Mouse (Mus musculus) heart, adult 8-10 months (tissue): ENCODE results near the gene Bglap3. TPM values are rescaled to one million over a fixed set of nuclear protein-coding genes. Genes with fewer than 3 reads are reported as not detected.

Source experiments
- DNase-seq: peaks from one replicate; pipeline ENCODE4 v3.0.0; 2022; ENCODE audit warnings: low spot score
- total RNA-seq, 4 experiments: library from RNA; stranded (reverse); gene quantifications; 2 replicates each; pipeline ENCODE4 v1.2.4; 2022

The Bglap3 gene
- total RNA-seq, 4 experiments from 2014 or later, result not detected

- DNase-seq, result peak; percentile 96
Measured at GRCm38 (mm10) chr3:88336058-88337013, 36.2 kb downstream of the Bglap3 start, which contains the start of the genes Tmem79 and Smg5. Gene Tmem79, minus strand, starts transcription at chr3:88336148. Gene Smg5, plus strand, starts transcription at chr3:88336260.

- DNase-seq, result peak; percentile 26
Measured at GRCm38 (mm10) chr3:88335436-88336053, 37.0 kb downstream of the Bglap3 start.

GRCm38 (mm10) chr3:88334902-88335435 lies 37.6 kb downstream of the Bglap3 start:
- no peak for DNase-seq

- DNase-seq, result no peak
Measured at GRCm38 (mm10) chr3:88334029-88334658, 38.4 kb downstream of the Bglap3 start.

GRCm38 (mm10) chr3:88331282-88331681 lies 41.3 kb downstream of the Bglap3 start:
- no peak for DNase-seq

GRCm38 (mm10) chr3:88328956-88329355 lies 43.6 kb downstream of the Bglap3 start:
- no peak for DNase-seq

GRCm38 (mm10) chr3:88324951-88325405 lies 47.6 kb downstream of the Bglap3 start, which contains the start of gene Glmp:
Gene Glmp, plus strand, starts transcription at chr3:88325023.
- DNase-seq, result peak; percentile 81

Other genes starting within 250 kb of the Bglap3 start
- gene Mef2d, start 230.4 kb downstream of the Bglap3 start, total RNA-seq, result 100 to 1,000 TPM; 125 to 139 (median 131) TPM
- not detected for gene Rhbg, start 118.0 kb downstream of the Bglap3 start, total RNA-seq
- gene Gm38392, start 85.5 kb downstream of the Bglap3 start, total RNA-seq, result under 1 TPM in 3 of 4 experiments, not detected in 1; 0.25 to 0.44 (median 0.29) TPM
- gene Tsacc, start 75.7 kb downstream of the Bglap3 start, total RNA-seq, result 10 to 100 TPM in 1 of 4 experiments, 1 to 10 TPM in 3; 5.6 to 12.0 (median 7.5) TPM
- 100 to 1,000 TPM; 146 to 187 (median 164) TPM for gene Cct3, start 75.6 kb downstream of the Bglap3 start, total RNA-seq
- gene Glmp, start 47.7 kb downstream of the Bglap3 start, total RNA-seq, result 10 to 100 TPM; 74.5 to 85.8 (median 82.1) TPM
- 1 to 10 TPM; 1.6 to 4.0 (median 2.0) TPM for gene Tmem79, start 36.6 kb downstream of the Bglap3 start, total RNA-seq
- 10 to 100 TPM; 42.6 to 57.6 (median 56.5) TPM for gene Smg5, start 36.5 kb downstream of the Bglap3 start, total RNA-seq
- under 1 TPM in 3 of 4 experiments, not detected in 1; 0.53 to 0.85 (median 0.69) TPM for gene Paqr6, start 8.2 kb downstream of the Bglap3 start, total RNA-seq
- gene Bglap2, start 6.0 kb upstream of the Bglap3 start, total RNA-seq, result not detected
- not detected for gene Bglap, start 11.7 kb upstream of the Bglap3 start, total RNA-seq
- 10 to 100 TPM; 16.2 to 19.9 (median 16.7) TPM for gene Pmf1, start 37.6 kb upstream of the Bglap3 start, total RNA-seq
- 10 to 100 TPM; 13.1 to 14.7 (median 14.1) TPM for gene Slc25a44, start 52.4 kb upstream of the Bglap3 start, total RNA-seq
- 1 to 10 TPM; 2.6 to 4.7 (median 3.8) TPM for gene Sema4a, start 88.4 kb upstream of the Bglap3 start, total RNA-seq
- gene Lmna, start 137.2 kb upstream of the Bglap3 start, total RNA-seq, result 100 to 1,000 TPM; 112 to 127 (median 118) TPM
- gene Mex3a, start 159.7 kb upstream of the Bglap3 start, total RNA-seq, result under 1 TPM; 0.28 to 0.44 (median 0.33) TPM
- not detected for gene Rab25, start 175.6 kb upstream of the Bglap3 start, total RNA-seq
- 100 to 1,000 TPM; 104 to 116 (median 107) TPM for gene Lamtor2, start 180.3 kb upstream of the Bglap3 start, total RNA-seq
- 10 to 100 TPM; 68.8 to 90.5 (median 77.6) TPM for gene Ubqln4, start 181.0 kb upstream of the Bglap3 start, total RNA-seq
- 10 to 100 TPM; 60.4 to 67.0 (median 64.4) TPM for gene Ssr2, start 203.1 kb upstream of the Bglap3 start, total RNA-seq
- 10 to 100 TPM; 38.8 to 45.9 (median 41.4) TPM for gene Arhgef2, start 233.2 kb upstream of the Bglap3 start, total RNA-seq